In genomic region chr9:110532538-110533291, GRCm38 (mm10) we compare ENCODE assay signal across 8 mouse cellular contexts. TPM values are rescaled to one million over a fixed set of nuclear protein-coding genes. Genes with fewer than 3 reads are reported as not detected.
DNase-seq lines count a peak whose midpoint lies in the region; ATAC-seq and TF ChIP-seq lines count a peak whose summit lies in the region.

Gene Setd2, plus strand, starts transcription at chr9:110532597.

- no peaks in the 10 kb centered on the region for H3K36me3 ChIP-seq in embryonic facial prominence, embryonic 11.5 days (replicated peaks; ENCODE audit: control insufficient read depth, insufficient read depth, low read depth, low read length)
- H3K36me3 ChIP-seq in midbrain, embryonic 11.5 days (ENCODE audit: control insufficient read depth, insufficient read depth, low read length): no peaks in the 10 kb centered on the region
- peaks cover under 1% of the 10 kb centered on the region; the same call in 1 of the 2 replicates for H3K36me3 ChIP-seq in spleen, adult 2 months (ENCODE audit: control insufficient read depth, insufficient read depth, low read length)

- H3K4me3 ChIP-seq in embryonic facial prominence, embryonic 11.5 days (ENCODE audit: low read depth, low read length): peak within 1 kb of the TSS; percentile 99
- H3K4me3 ChIP-seq in midbrain, embryonic 11.5 days (ENCODE audit: low read depth, low read length): peak within 1 kb of the TSS; percentile 86
- peak within 1 kb of the TSS; percentile 100 for H3K4me3 ChIP-seq in spleen, adult 2 months (ENCODE audit: extremely low read depth, insufficient read depth, insufficient read length)

- peak; percentile 63 for ATAC-seq in embryonic facial prominence, embryonic 11.5 days (replicated peaks; ENCODE audit: insufficient number of reproducible peaks, low FRiP score, low TSS enrichment, low read depth)
- ATAC-seq in granulocyte monocyte progenitor cell, adult 5-6 weeks (replicated peaks; ENCODE audit: poor library complexity, severe bottlenecking): peak; percentile 16
- no peak; the same call in none of the 2 replicates for ATAC-seq in midbrain, embryonic 11.5 days (ENCODE audit: low FRiP score)

- peak within 1 kb of the TSS; percentile 98 for H3K9ac ChIP-seq in embryonic facial prominence, embryonic 11.5 days (replicated peaks; ENCODE audit: low read length)
- peak within 1 kb of the TSS; percentile 95 for H3K9ac ChIP-seq in midbrain, embryonic 11.5 days (ENCODE audit: low read length)

- no peaks in the 10 kb centered on the region for H3K9me3 ChIP-seq in embryonic facial prominence, embryonic 11.5 days (replicated peaks; ENCODE audit: control insufficient read depth, low read length)
- H3K9me3 ChIP-seq in midbrain, embryonic 11.5 days (ENCODE audit: control insufficient read depth, low read length): no peaks in the 10 kb centered on the region

- peak; percentile 45 for DNase-seq in 3T3-L1 (ENCODE audit: low read depth, low spot score)
- peak; percentile 83 for DNase-seq in adrenal gland, postnatal 10 days
- peak; percentile 71 for DNase-seq in embryonic facial prominence, embryonic 11.5 days (ENCODE audit: low spot score)
- peak; percentile 52 for DNase-seq in kidney, adult 11 months
- peak; percentile 56 for DNase-seq in left cerebral cortex, postnatal 4 days
- peak; percentile 97 for DNase-seq in midbrain, embryonic 11.5 days (ENCODE audit: low spot score, missing footprints)
- peak; percentile 40 to 60 for DNase-seq in spleen, adult 2 months (ENCODE audit: low read depth in 1 of 2, low spot score in 2 of 2)

- TF ChIP-seq CTCF in spleen, adult 2 months (IDR thresholded peaks at IDR 0.05; ENCODE audit: extremely low read depth, insufficient read depth, insufficient read length, insufficient replicate concordance): no peak

- H3K27ac ChIP-seq in embryonic facial prominence, embryonic 11.5 days (replicated peaks; ENCODE audit: low read depth, low read length): peak within 1 kb of the TSS; percentile 99
- H3K27ac ChIP-seq in midbrain, embryonic 11.5 days (ENCODE audit: low read depth, low read length): peak within 1 kb of the TSS; percentile 96
- H3K27ac ChIP-seq in spleen, adult 2 months (ENCODE audit: insufficient read depth, low read length): peak within 1 kb of the TSS; percentile 100

- no peak for TF ChIP-seq POLR2A in spleen, adult 2 months (IDR thresholded peaks at IDR 0.05; ENCODE audit: low read depth, low read length)

- H3K4me1 ChIP-seq in embryonic facial prominence, embryonic 11.5 days (ENCODE audit: control insufficient read depth, insufficient read depth, low read length): no peaks in the 10 kb centered on the region; the same call in 1 of the 2 replicates
- H3K4me1 ChIP-seq in midbrain, embryonic 11.5 days (ENCODE audit: control insufficient read depth, insufficient read depth, low read length): peaks cover 19% of the 10 kb centered on the region
- peaks cover 30% of the 10 kb centered on the region for H3K4me1 ChIP-seq in spleen, adult 2 months (ENCODE audit: control insufficient read depth, insufficient read depth, insufficient read length)

- under 1% methylated on average over 82 of the region's 109 CpGs for WGBS in embryonic facial prominence, embryonic 11.5 days
- WGBS in midbrain, embryonic 11.5 days: under 1% methylated on average over 63 of the region's 109 CpGs
- 1% methylated on average over 83 of the region's 109 CpGs for WGBS in spleen, adult 2 months

- intact Hi-C loops in left cerebral cortex, postnatal 4 days (cut with DNase I): loop anchor here (10.0 kb wide), 1 partner anchor 58 kb away; the partner anchor contains the start of genes Kif9 and Klhl18

- H3K27me3 ChIP-seq in embryonic facial prominence, embryonic 11.5 days (ENCODE audit: control insufficient read depth, insufficient read depth, low read length): no peaks in the 10 kb centered on the region
- no peaks in the 10 kb centered on the region for H3K27me3 ChIP-seq in midbrain, embryonic 11.5 days (ENCODE audit: control insufficient read depth, insufficient read depth, low read length)
- no peaks in the 10 kb centered on the region for H3K27me3 ChIP-seq in spleen, adult 2 months (ENCODE audit: control insufficient read depth, insufficient read depth, low read length)

- peak within 1 kb of the TSS; percentile 64 for H3K4me2 ChIP-seq in embryonic facial prominence, embryonic 11.5 days (ENCODE audit: low read depth, low read length)
- H3K4me2 ChIP-seq in midbrain, embryonic 11.5 days: peak within 1 kb of the TSS; percentile 64

RNA-seq across cellular contexts. Expression of gene Setd2, which starts in this region (rescaled TPM):
- total RNA-seq in adrenal gland, postnatal 10 days (2021): 10 to 100 TPM; 66.7 to 85.4 TPM
- polyA plus RNA-seq in embryonic facial prominence, embryonic 11.5 days (2014; fragmentation: Nextera tagmentation; extraction: Ambion mirVana): 49.8 and 51.1 TPM in 2 replicates
- 130 and 131 TPM in 2 replicates for total RNA-seq in granulocyte monocyte progenitor cell, adult 5-6 weeks (2014; fragmentation: Nextera tagmentation)
- total RNA-seq in granulocyte monocyte progenitor cell, adult 5-6 weeks (2017): 125 and 149 TPM in 2 replicates
- total RNA-seq in left cerebral cortex, postnatal 4 days (2021): 10 to 100 TPM; 96.2 to 99.1 TPM
- 49.1 and 54.5 TPM in 2 replicates for polyA plus RNA-seq in midbrain, embryonic 11.5 days (2014; fragmentation: Nextera tagmentation; extraction: Ambion mirVana)
- 49.4 and 51.8 TPM in 2 replicates for polyA plus RNA-seq in spleen, adult 2 months (2012; rRNA removed)

Comparison
In these comparisons a context has a peak if more than half of its experiments do, and no peak if none do; other contexts are left out.
1. DNase-seq: peak in every context shown above with its lines; median percentile 97 in midbrain, embryonic 11.5 days; 83 in adrenal gland, postnatal 10 days; 71 in embryonic facial prominence, embryonic 11.5 days; 56 in left cerebral cortex, postnatal 4 days; 52 in kidney, adult 11 months; 50 in spleen, adult 2 months; 45 in 3T3-L1.